Mouse (Mus musculus): ENCODE measurements at regions not wholly inside any gene's neighbourhood (a gene's known extent, or its start where the extent isn't known, plus 50 kb on each side); places are given as distances from the start of the nearest gene placed in this dataset.
"Not testable (repeated sequence)": the region's sequence is repeated elsewhere in the genome, so short reads cannot be mapped to it uniquely, and the experiment has no call there.

DNA sequence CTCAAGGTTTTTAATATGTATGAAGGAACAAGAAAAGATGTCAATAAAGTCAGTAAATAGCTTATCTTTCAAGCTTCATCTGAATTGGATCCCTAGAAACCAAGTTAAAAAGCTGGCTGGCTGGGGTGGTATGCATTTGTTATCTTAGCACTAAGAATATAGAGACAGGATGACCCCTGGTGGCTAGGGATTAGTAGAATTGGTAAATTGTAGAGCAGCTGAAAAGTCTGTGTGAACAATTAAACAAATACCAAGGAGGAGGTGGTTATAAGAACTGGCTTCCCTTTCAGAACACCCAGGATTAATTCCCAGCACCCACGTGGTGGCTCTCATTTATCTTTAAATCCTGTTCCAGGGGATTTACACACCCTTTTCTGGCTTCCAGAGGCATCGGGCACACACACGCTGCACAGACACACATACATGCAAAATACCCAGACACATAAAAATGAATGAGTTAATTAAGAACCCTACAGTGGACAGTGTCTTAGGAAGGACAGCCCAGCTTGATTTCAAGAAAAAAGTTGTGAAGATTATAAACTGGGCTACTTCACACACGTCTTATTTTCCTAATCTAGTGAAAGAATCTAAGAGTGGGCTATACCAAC is 170.5 kb downstream of the Pdzph1 start:
- DNase-seq, result peak; percentile 54 to 68

DNA sequence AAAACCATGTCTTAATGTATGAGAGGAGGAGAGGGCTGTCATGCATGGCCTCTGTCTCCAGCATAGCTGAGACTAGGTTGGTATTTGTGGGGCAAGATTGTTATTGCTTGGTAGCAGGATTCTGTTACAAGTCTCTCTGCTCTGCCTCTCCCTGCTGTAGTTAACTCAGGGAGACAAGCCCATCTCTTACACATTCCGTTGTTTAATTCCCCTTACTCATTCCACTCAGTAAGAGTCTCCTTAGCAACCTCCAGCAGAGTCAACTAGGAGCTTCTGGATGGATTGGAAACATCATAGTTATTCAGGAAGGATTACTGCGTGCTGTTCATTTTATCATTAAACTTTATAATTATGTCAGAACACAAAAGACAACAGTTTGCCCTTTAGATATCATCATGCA is 171.8 kb downstream of the Pdzph1 start:
- DNase-seq, result no peak

DNA sequence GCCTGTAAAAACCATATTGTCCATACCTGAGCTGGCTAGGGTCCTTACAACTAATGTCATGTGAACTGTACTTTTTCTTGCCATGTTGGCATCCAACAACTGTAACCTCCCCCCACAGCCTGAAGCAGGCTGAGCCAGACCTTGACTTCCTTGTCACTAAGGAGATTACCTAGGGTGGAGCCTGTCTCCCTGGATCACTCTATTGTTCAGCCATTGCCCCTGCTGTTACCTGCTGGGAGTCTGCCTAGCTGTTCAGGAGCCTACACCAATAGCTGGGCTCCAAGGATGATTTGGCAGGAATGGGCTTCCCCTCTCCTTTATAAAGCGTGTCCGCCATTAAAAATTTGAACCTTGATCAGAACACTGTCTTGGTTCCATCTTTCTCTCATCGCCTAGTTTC is 215.7 kb downstream of the Pdzph1 start:
- DNase-seq, result not testable (repeated sequence)

DNA sequence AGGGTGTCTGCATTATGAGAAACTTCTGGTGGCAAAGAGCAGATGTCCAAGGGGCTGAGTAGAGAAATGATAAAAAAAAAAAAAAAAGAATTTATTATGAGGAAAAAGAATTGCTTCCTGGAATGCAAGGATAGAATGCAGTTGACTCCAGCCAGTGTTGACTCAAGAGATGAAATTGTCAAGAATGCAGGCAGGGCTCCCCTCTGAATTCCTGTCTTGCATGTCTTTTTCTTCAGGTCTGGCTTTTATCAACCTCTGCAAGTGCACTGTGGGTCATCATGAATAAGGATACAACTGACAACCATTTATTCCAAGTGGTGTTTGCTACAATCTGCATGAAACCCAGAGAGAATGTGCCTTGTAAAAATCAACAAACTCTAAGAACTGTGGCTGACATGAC is 217.6 kb downstream of the Pdzph1 start:
- no peak for DNase-seq

DNA sequence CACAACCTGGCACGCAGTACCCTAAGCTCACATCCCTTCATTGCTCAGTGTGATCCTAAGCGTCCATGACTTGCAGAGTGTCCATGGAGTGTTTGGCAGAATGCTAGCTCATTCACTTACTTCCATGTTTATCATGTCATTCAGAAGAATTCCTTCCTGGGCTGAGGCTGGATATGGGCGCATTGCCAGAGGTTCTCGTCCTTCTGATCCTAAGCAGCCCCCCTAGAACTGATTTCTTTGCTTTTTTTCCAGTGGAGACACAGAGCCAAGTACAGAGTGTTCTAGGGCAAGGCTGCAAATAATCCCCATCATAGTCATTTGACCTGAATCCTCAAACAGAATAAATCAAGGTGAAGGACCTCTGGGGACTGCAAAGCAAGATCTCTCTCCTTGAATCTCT is 226.0 kb downstream of the Pdzph1 start:
- DNase-seq, result peak; percentile 34 to 40

DNA sequence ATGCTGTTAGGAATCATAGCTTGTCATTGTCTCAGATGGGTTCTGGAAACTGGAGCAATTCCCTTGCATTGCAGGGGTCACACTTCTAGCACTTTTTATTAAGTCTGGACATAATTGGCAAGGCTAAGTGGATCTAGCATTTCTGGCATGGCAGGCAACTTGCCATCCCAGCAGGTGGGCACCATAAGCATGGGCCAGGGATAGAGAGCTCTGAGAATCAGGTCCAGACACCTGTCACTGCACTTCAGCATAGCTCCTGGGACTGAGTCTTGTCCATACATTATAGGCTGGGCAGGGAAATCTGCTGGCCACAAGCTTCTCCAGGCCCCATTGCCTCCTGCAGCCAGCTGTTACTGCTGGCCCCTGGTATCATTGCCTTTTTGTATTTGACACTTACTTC is 242.2 kb downstream of the Pdzph1 start:
- DNase-seq, result peak; percentile 88 to 94

DNA sequence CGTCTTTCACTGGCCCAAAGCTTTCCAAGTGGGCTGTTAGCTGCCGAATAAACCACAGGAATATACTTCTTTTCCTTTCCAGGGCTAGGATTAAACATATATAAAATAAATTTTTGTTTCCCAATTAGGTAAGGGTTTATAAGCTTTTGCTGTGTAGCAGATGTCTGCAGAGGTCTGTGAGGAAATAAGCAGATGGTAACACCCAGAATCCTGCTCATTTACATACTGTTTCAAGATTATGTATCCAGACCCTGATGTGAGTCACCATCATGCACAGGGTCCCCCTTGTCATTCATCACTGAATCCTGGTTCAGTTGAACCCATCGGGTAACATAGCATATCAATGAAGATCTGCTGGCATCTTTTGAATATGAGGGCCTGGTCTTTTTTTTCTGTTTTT is 242.9 kb downstream of the Pdzph1 start:
- peak in 1 of 2 experiments; percentile 8 for DNase-seq

DNA sequence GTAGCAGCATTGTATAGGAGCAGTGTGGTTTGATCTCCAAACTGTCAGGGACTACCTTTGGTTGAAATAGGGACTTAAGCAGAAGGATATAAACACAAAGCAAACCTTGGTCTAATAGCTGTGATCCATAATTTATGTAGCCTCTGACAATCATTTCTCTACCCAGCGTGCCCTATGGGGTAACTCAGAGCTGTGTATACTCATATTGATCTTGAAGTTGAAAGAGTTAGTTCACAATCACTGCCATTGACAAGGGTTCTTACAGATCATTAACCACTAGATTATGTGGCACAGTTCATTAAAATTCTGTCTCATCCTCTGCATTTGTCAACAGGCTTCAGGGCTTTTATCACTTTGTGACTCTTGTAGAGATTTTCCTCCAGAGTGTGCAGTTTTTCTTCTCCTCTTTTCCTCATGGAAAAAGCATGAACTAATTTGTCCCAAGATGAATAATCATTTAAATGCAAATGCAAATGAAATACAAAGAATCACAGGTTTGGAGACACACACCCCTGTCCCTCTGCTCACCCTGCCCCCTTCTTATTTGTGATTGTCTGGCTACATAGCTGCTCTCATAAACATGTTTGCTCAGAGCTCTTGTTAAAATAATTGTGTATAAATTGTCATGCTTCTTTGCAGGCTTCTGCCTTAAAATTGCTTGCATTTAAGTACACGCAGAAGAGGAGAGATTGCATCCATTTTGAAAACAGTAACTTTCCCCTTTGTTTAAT is 280.3 kb downstream of the Pdzph1 start:
- DNase-seq, result no peak

DNA sequence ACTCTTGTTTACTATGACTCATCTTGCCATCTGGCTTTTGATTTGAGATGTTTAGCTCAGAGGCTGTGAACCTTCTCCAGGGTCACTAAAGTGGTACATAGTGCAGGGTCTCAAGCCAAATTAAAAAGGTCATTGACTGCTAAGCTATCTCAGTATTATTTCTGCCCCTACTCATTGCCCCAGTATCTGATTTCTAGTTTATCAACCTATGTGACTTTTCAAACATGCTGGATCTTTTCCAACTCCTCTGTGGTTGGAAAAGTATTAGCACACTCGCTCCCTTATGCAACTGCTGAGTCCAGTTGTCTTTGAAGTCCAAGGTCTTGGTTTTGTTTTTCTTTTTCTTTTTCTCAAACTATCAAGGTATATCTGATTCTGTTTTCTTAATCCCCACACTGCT is 301.0 kb downstream of the Pdzph1 start:
- no peak for DNase-seq

DNA sequence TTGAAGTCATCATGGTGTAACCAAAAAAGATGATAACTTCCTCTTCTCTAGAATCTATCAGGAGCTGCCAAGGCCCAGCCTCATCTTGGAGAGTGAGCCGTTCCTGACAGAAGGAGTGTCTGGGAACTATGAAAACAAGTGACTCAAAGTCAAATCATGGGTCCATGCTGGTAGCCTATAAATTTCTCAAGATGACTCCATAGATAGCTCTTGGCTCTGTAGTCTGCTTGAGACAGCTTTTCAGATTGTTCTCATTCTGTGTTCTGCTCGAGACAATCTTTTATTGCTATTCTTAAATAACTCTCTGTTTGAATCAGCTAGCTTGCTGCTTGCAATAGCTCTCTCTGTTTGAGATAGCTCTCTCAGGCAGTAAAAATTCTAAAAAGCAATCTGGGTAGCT is 318.9 kb downstream of the Pdzph1 start:
- no peak for DNase-seq

DNA sequence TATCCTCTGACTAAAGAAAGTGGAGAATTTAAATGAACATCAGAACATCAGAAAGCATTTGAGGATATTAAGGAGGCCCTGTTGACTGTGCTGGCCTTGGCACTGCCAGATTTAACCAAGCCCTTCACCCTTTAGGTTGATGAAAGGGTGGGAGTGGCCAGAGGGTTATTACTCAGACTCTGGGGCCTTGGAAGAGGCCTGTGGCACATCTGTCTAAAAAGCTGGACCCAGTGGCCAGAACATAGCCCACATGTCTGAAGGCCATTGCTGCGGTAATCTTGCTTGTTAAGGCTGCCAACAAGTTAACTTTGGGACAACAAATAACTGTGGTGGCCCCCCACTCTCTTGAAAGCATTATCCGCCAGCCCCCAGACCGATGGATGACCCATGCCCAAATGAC is 323.1 kb downstream of the Pdzph1 start:
- DNase-seq, result no peak

DNA sequence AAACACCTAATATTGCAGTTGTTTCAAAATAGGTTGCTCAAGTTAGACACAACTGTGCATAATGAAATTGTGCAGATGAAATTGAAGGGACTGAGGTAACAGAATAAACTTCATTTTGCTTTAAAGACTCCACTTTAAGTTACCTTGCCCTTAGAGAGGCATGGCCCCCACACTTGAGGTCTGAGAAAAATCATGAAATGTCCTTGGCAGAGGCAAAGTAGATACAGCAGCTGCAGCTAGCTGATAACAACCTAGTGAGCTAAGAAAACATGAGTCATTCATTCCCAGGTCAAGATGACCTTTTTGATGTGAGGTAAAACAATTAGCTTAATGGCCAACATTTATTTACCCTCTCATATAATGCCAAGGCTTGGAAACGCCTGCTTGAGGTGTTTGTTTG is 347.4 kb downstream of the Pdzph1 start:
- no peak for DNase-seq

DNA sequence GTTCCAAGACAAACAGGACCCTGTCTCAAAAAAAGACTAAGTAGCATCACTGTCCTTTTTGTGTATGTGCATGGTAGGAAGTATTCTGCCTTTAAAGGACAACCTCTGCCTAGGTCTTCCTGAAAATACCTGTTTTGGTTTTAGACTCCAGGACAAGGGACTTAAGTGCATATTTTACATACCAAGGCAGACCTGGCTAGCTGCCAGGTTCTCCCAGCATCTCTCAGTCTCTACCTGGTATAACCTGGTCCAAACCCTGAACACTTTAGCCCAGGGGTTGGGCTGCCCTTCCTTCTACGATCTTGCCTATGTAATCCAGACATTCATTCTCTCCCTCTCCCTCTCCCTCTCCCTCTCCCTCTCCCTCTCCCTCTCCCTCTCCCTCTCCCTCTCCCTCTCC is 348.9 kb downstream of the Pdzph1 start:
- peak in 1 of 2 experiments; percentile 3 for DNase-seq

DNA sequence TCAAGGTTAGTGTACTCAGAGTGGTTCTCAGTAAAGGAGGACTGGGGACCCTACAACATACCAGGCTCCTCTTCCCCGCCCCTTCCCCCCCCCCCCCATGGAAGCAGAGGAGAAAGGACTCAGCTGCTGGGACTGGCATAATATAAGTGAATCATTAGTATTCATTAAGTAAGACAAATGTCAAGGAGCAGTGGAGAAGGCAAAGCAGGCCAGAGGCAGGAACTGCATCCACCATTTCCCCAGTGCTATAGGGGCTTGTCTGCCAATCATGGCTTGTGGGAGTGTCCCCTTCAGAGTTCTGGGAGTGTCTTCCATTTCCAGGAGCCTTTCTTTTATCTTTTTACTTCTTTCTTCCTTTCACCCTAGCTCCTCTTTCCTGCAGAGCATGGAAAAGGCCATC is 392.3 kb downstream of the Pdzph1 start:
- no peak for DNase-seq

DNA sequence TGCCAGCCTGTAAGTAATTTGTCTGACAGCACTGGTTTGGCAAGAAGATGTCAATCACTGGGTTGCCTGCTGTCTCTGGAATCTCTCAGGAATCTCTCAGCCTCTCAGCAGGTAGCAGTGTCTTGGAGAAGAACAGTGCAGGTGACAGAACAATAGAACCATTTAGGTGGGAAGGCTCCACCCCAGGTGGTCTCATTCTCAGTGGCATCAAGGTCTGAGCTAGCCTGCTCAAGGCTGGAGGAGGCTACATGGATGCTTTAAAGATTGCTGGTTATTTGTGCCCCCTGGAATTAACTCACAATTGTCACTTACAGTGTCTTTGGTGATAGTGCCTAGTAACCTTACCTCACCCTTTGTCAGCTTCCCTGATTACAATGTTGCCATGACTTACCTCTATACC is 394.5 kb downstream of the Pdzph1 start:
- no peak for DNase-seq

DNA sequence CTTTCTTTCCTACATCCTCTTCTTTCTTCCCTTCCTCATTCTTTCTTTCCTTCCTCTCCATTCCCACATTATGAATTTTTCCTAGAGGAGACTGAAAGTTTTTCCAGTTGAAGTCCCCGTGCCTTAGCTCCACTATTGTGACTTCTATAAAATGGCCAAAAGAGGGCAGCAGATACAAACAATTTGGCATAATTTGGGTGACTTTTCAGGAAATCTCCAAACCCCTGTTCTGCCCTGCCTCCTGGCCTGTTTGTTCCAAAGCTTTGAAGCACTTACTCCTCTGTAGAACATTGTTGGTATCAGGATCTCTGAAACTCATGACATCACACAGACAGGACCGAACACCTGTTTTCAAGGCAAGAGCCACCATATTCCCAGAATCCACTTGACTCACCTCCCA is 403.2 kb downstream of the Pdzph1 start:
- DNase-seq, result peak; percentile 36 to 68

DNA sequence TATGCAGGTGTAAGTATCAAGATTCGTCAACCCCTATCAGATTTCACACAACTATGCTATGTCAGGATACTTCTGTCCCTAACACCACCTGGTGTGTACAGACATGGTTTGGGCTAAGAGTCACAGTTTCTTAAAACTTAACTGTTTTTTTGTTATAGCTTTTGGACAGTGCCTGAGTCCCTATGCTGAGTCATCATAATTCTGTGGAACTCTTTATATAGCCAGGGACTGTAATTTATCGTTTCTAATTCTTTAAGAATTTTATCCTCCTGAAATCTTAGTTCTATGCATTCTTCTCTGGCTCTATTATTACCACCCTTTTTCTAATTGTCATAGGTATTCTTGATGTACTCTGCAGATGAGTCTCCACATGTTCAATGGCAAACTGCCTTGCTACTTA is 418.3 kb downstream of the Pdzph1 start:
- no peak for DNase-seq
